Mouse (Mus musculus): ENCODE data around the gene Orai2. TPM values are rescaled to one million over a fixed set of nuclear protein-coding genes. Genes with fewer than 3 reads are reported as not detected.

Gene Orai2
- 66.8 and 69.2 TPM in 2 replicates for polyA plus RNA-seq (2012; rRNA removed)

DNA sequence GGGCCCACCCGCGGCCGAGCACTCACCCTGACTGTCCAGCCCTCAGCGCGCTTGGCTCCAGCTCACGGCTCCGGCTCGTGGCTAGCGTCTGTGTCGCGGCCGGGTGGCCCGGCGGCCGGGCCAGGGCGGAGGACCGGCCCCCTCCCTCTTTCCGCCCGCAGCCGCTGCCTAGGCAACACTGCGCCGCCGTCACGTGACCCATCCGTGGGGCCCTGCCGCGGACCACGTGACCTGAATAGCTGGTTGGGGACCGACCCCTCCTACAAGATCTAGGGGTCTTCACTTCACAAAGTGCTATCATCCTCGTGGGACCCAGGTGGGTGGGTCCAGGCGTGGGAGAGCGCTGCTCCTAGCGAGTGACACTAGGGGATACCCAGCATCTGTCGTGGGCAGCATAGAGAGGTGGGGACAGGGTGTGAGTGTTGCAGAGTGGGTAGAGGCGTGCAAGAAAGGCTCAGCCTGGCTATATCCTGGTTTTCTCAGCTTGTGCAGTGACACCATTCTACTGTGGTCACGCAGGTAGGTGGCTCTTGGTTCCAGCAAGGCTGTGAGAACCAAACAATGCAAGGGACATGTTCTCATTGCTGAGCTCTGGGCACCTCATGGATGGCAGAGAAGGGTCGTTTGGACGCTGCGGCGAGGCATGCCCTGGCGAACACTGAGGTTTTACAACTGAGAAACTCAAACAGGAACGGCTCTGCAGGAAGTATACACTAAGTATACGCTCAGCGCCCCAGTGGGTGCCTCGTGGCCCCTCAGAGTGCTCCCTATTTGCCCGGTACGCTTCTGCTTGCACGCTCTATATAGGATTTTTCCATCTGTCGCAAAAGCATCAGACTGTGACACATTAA lies at the start of gene Orai2:
Orai2 (minus strand) TSS at position 202 of the 851 bp plus-strand sequence.

GRCm38 (mm10) chr5:136198474-136199391 lies 28.2 kb upstream of the Orai2 start, which contains the start of gene Prkrip1:
Gene Prkrip1, minus strand, starts transcription at chr5:136198963.

GRCm38 (mm10) chr5:136135571-136136291 lies 34.8 kb downstream of the Orai2 start, which contains the start of the genes Lrwd1 and Alkbh4:
Gene Lrwd1, minus strand, starts transcription at chr5:136136074.
Gene Alkbh4, plus strand, starts transcription at chr5:136136146.

DNA sequence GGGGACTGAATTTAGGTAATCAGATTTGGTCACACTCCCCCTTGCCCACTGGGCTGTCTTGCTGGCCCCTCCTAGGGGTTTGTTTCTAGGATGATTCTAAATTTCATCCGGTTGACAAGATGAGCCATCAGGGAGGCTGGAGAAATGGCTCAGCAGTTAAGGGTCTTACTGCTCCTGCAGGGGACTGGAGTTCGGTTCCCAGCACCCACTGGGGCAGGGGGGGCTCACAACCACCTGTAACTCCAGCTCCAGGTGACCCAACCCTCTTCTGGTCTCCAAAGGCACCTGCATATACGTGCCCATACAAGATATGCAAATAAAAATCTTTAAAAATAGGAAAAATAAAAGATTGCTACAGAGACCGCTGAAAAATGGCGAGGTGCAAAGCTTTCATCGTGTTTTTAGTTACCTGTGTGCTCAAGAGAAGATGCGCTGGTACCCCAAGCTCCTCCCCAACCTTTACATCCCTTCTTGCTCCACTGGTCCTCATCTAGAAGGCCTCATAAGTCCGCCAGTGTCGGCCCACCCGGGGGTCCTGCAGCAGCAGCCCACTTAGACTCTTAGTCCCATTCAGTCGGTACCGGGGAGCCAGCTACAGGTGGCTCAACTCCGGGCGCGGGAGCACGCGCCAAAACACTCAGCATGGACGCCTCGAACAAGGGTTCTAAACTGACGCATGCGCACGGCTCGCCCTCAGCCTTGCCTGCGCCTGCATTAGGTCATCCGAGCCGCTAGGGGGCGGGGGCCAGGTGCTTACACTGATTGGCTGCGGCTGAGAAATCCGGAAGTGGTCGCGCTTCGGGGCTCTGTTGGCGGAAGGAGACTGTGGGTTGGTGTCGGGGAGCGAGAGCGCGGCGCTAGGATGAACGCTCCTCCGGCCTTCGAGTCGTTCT lies 54.4 kb downstream of the Orai2 start, which contains the start of gene Polr2j:
Polr2j (plus strand) TSS at position 741 of the 893 bp plus-strand sequence.

Other genes with a start within 250 kb of the Orai2 start
- 481 and 506 TPM in 2 replicates for gene Ywhag, start 236.1 kb downstream of the Orai2 start, polyA plus RNA-seq (2012; rRNA removed)
- 4.8 and 5.5 TPM in 2 replicates for gene Ssc4d, start 196.2 kb downstream of the Orai2 start, polyA plus RNA-seq (2012; rRNA removed)
- 0.09 and 0.17 TPM in 2 replicates for gene Zp3, start 190.6 kb downstream of the Orai2 start, polyA plus RNA-seq (2012; rRNA removed)
- 18.2 and 19.7 TPM in 2 replicates for gene Dtx2, start 175.9 kb downstream of the Orai2 start, polyA plus RNA-seq (2012; rRNA removed)
- 0.01 and 3.8 TPM in 2 replicates for gene Upk3b, start 132.2 kb downstream of the Orai2 start, polyA plus RNA-seq (2012; rRNA removed)
- 0.08 and 20.4 TPM in 2 replicates for gene Upk3bl, start 116.2 kb downstream of the Orai2 start, polyA plus RNA-seq (2012; rRNA removed)
- gene Rasa4, start 86.8 kb downstream of the Orai2 start, polyA plus RNA-seq (2012; rRNA removed), result 18.7 and 19.6 TPM in 2 replicates
- gene Polr2j, start 54.1 kb downstream of the Orai2 start, polyA plus RNA-seq (2012; rRNA removed), result 166 and 176 TPM in 2 replicates
- gene Lrwd1, start 34.6 kb downstream of the Orai2 start, polyA plus RNA-seq (2012; rRNA removed), result 47.6 and 47.7 TPM in 2 replicates
- 14.9 and 15.9 TPM in 2 replicates for gene Alkbh4, start 34.6 kb downstream of the Orai2 start, polyA plus RNA-seq (2012; rRNA removed)
- gene Prkrip1, start 28.2 kb upstream of the Orai2 start, polyA plus RNA-seq (2012; rRNA removed), result 44.8 and 46.3 TPM in 2 replicates
- 42.9 and 50.2 TPM in 2 replicates for gene Sh2b2, start 75.8 kb upstream of the Orai2 start, polyA plus RNA-seq (2012; rRNA removed)

Measured in central nervous system, embryonic 18 days (tissue).